Mouse (Mus musculus) ES-E14 (cell line): ENCODE measurements at regions not wholly inside any gene's neighbourhood (a gene's known extent, or its start where the extent isn't known, plus 50 kb on each side); places are given as distances from the start of the nearest gene placed in this dataset.

Experiments used
- DNase-seq: peaks from one replicate; pipeline ENCODE4 v3.0.0-alpha.2; 2013; ENCODE audit warnings: low read depth, low spot score
- H3K27ac ChIP-seq: 2 replicates; pipeline ENCODE4 v1.5.1; 2012; ENCODE audit warnings: low read depth, mild to moderate bottlenecking, low read length, moderate library complexity, mixed read lengths; ENCODE audit not compliant: poor library complexity, insufficient read depth, severe bottlenecking
- H3K36me3 ChIP-seq: 2 replicates; pipeline ENCODE4 v1.6.1; 2012; ENCODE audit warnings: mild to moderate bottlenecking, low read length, moderate library complexity, mixed read lengths; ENCODE audit not compliant: control insufficient read depth, poor library complexity, insufficient read depth, severe bottlenecking
- H3K4me1 ChIP-seq, 2 experiments: fragments of 150-350 bp in 1 of 2; sonication (generic) in 1 of 2; 2 replicates each; pipeline ENCODE4 v1.6.1; 2012; ENCODE audit warnings: low read length in 2 of 2, mild to moderate bottlenecking in 1 of 2, mixed read lengths in 1 of 2; ENCODE audit not compliant: control insufficient read depth in 2 of 2, insufficient read depth in 2 of 2, poor library complexity in 1 of 2
- H3K4me3 ChIP-seq, 2 experiments: fragments of 150-350 bp in 1 of 2; sonication (generic) in 1 of 2; 2 replicates each; pipeline ENCODE4 v1.5.1; 2012; ENCODE audit warnings: low read length in 2 of 2, low read depth in 1 of 2, mild to moderate bottlenecking in 1 of 2, mixed read lengths in 1 of 2; ENCODE audit not compliant: insufficient read depth in 1 of 2, poor library complexity in 1 of 2, severe bottlenecking in 1 of 2
- H3K9ac ChIP-seq: 2 replicates; pipeline ENCODE4 v1.6.1; 2012; ENCODE audit warnings: low read depth, mild to moderate bottlenecking, low read length, mixed read lengths; ENCODE audit not compliant: poor library complexity, insufficient read depth, severe bottlenecking
- H3K9me3 ChIP-seq: fragments of 150-350 bp; sonication (generic); 2 replicates; pipeline ENCODE4 v1.6.1; 2012; ENCODE audit warnings: low read depth, mild to moderate bottlenecking, low read length; ENCODE audit not compliant: control insufficient read depth, insufficient read depth
- CHD2 ChIP-seq: IDR thresholded peaks from 2 replicates; pipeline ENCODE4 v1.6.1; 2014; ENCODE audit warnings: mild to moderate bottlenecking, low read depth, low read length, inconsistent platforms
- HCFC1 ChIP-seq: IDR thresholded peaks from 2 replicates; pipeline ENCODE4 v1.6.1; 2012; ENCODE audit warnings: low read length, inconsistent platforms, borderline replicate concordance; ENCODE audit not compliant: insufficient read depth
- MAFK ChIP-seq: IDR thresholded peaks from 2 replicates; pipeline ENCODE4 v1.6.1; 2014; ENCODE audit warnings: mild to moderate bottlenecking, low read depth, low read length, inconsistent platforms; ENCODE audit not compliant: insufficient read depth
- ZC3H11A ChIP-seq: IDR thresholded peaks from 2 replicates; pipeline ENCODE4 v1.6.1; 2012; ENCODE audit warnings: low read depth, mild to moderate bottlenecking, inconsistent platforms, low read length, borderline replicate concordance
- ZNF384 ChIP-seq: IDR thresholded peaks from 2 replicates; pipeline ENCODE4 v1.6.1; 2012; ENCODE audit warnings: low read depth, low read length, inconsistent platforms
- in situ Hi-C, 2 experiments: fragments of 600-800 bp; cut with MboI; formaldehyde crosslinking; loops; one replicate each; pipeline ENCODE4 v1.15.1; 2025; ENCODE audit warnings: low sequenced_read_pairs in 2 of 2, inconsistent platforms in 1 of 2; ENCODE audit not compliant: unreplicated experiment in 2 of 2

DNA sequence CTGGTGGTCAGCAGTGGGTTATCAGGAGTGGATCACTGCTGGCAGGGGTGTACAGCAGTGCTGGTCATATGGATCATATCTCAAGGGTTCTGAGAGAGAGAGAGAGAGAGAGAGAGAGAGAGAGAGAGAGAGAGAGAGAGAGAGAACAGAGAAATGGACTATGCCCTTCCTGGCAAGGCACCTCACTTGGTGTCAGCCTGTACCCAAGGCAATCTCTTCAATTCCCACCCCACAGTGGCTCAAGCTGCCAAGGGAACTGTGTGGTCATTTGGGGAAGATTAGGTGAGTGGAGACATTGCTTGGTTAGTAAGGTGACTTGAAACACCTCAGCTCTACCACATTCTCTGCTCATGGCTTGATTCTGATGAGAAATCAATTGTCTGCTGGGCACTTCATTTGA is 80.8 kb upstream of the Agap1 start:
- no peak for TF ChIP-seq ZNF384
- no peaks in the 10 kb centered on the region for H3K4me1 ChIP-seq

DNA sequence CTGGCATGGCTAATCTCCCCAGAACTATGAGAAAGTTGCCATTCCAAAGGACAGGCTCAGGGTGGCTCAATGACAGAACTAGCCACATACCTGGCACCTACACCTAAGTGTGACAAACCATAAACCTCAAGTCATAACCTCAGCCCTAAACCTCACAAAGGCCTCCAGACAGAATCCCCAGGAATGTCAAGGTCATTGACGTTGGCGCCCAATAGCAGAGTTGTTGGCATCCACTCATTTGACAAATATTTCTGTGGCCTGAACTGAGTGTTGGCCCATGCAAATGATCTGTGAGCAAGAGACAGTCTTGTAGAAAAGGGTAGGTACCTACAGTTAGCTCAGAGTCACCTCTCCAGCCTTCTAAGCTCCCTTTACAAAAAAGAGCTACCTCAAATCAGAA is 80.3 kb upstream of the Agap1 start:
- DNase-seq, result no peak
- H3K9me3 ChIP-seq, result no peaks in the 10 kb centered on the region
- TF ChIP-seq ZNF384 (no peak), HCFC1 (no peak), MAFK (no peak), CHD2 (no peak), ZC3H11A (no peak)
- H3K4me1 ChIP-seq, result no peaks in the 10 kb centered on the region
- H3K36me3 ChIP-seq, result no peaks in the 10 kb centered on the region
- in situ Hi-C loops, result no loop called here
- H3K9ac ChIP-seq, result no peak overlapping the region
- H3K27ac ChIP-seq, result no peak overlapping the region
- H3K4me3 ChIP-seq, result no peak overlapping the region

More for the DNA sequence above, 80.8 kb upstream of the Agap1 start:
- in situ Hi-C loops, result no loop called here
- DNase-seq, result no peak
- H3K9me3 ChIP-seq, result no peaks in the 10 kb centered on the region
- no peak overlapping the region for H3K27ac ChIP-seq
- no peak overlapping the region for H3K4me3 ChIP-seq
- H3K9ac ChIP-seq, result no peak overlapping the region
- no peaks in the 10 kb centered on the region for H3K36me3 ChIP-seq

DNA sequence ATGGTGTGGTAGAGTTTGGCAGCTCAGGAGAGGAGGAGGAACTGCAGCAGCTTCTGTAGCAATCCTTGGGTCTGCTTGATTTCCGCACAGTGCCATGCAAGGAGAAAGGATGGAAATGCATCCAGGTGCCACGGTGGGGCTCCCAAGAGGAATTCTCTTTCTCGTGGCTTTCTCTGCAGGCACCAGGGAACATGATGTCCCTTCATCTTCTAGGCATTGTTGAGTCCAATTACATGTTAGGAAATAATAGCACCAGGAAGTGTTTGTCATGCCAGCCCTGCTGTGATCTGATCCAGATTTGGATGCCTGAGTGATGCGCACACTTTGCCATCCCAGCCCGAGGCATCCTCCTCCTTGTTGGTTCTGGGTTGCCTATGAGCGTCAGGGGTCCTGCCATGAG is 72.6 kb upstream of the Agap1 start:
- Histone ChIP-seq H3K36me3 (no peaks in the 10 kb centered on the region), H3K9ac (no peak overlapping the region), H3K27ac (no peak overlapping the region), H3K4me3 (no peak overlapping the region), H3K9me3 (no peaks in the 10 kb centered on the region), H3K4me1 (no peaks in the 10 kb centered on the region)
- in situ Hi-C loops, result no loop called here
- no peak for DNase-seq
- no peak for TF ChIP-seq ZNF384
- TF ChIP-seq HCFC1, result no peak
- no peak for TF ChIP-seq ZC3H11A
- TF ChIP-seq MAFK, result no peak
- TF ChIP-seq CHD2, result no peak

DNA sequence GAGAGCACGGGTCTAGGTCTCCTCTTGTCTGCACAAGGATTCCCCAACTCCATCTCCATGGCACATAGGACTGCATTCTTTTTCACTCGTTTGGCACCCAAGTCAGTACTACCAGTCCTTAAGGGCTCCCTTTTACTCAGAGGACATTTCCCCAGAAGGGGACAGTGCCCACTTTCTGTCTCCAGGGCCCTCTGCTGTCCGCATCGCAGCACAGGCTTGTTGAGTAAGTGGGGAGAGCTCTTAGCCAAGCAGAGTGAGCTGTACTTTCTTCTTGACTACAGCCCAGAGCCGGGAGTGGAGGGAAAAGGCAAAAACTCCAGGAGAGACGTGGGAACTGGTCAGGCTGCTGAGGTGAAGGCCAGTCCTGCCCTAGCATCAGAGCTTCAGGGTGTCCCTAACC is 69.5 kb upstream of the Agap1 start:
- no peaks in the 10 kb centered on the region for H3K4me1 ChIP-seq
- DNase-seq, result no peak
- in situ Hi-C loops, result no loop called here
- no peaks in the 10 kb centered on the region for H3K36me3 ChIP-seq
- no peak overlapping the region for H3K9ac ChIP-seq
- H3K27ac ChIP-seq, result no peak overlapping the region
- H3K9me3 ChIP-seq, result no peaks in the 10 kb centered on the region
- H3K4me3 ChIP-seq, result no peak overlapping the region
- TF ChIP-seq ZC3H11A (no peak), MAFK (no peak), CHD2 (no peak), HCFC1 (no peak), ZNF384 (no peak)

DNA sequence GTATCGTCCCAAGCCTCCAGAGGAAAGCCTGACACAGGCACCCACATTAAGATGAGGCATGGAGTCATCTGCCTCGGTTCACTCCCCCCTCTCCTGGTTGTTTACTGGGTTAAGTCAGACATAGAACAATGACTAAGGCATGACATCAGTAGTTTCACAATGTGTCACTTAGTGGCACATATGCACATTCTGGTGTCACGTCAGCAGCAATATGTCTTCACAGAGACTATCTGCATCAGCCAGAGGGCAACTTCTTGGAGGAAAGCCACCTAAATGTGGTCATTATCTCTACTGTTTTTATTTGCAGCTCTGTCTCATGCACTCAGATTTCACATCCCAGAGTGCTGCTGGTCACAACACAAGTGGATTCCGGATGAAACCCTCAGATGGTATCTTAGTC is 61.9 kb upstream of the Agap1 start:
- H3K36me3 ChIP-seq, result no peaks in the 10 kb centered on the region
- in situ Hi-C loops, result no loop called here
- no peaks in the 10 kb centered on the region for H3K4me1 ChIP-seq
- DNase-seq, result no peak
- H3K9ac ChIP-seq, result no peak overlapping the region
- TF ChIP-seq HCFC1 (no peak), MAFK (no peak), CHD2 (no peak), ZC3H11A (no peak), ZNF384 (no peak)
- no peaks in the 10 kb centered on the region for H3K9me3 ChIP-seq
- H3K27ac ChIP-seq, result no peak overlapping the region
- H3K4me3 ChIP-seq, result no peak overlapping the region
